Mouse (Mus musculus) layer of hippocampus, adult 9-10 months (tissue): ENCODE results near the gene Igsf21.

ENCODE experiments used
- DNase-seq: peaks from one replicate; pipeline ENCODE4 v3.0.0; 2022; ENCODE audit warnings: low spot score

Gene Igsf21

DNA sequence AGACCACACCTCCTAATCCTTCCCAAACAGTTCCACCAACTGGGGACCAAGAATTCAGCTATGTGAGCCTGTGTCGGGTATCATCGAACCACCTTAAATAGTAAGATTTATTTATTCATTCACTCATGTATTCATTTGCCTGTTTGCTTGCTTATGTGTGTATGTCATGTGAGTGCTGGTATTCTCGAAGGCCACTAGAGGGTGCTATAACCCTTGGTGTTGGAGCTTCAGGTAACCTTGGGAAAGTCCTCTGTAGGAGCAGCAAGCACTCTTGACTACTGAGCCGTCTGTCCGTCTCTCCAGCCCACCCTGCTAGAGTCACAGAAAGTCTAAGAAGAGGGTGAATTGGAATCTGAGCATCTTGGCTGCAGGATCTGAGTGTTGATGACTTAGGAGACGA lies 103.4 kb downstream of the Igsf21 start:
- DNase-seq = no peak

- DNase-seq = no peak
These were observed 106.1 kb downstream of the Igsf21 start for GRCm38 (mm10) chr4:140140485-140140884.

- DNase-seq = no peak
These were observed 107.7 kb downstream of the Igsf21 start for GRCm38 (mm10) chr4:140138846-140139245.

DNA sequence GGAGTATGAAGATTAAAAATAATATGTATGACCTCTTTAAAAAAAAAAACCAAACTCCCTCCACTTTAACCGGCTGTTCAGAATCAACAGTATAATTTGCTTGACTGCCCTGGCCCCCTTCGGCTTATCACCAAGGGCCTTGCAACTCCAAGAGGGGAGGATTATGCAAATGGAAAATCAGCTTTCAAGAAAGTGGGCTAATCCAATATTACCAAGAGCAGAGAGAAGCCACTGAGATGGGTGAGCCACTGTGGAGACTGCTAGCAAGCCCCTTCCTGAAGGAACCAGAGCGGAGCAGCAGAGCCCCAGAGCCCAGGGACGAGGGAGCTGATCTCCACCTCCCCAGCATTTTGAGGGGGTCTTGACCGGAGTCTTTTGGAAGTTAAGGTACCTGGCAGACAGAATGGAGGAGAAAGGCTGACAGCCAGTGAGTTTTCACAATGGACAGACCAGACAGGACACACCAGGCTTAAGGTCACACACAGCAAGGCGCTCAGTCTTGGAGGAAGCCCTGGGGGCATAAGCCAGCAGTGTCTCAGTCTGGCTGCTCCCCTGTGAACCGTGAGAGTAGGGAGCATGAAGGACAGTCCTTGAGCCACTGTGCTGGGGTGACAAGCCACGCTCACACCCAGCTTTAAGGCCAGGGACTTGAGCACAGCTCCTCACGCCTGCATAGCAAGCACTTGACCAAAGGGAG lies 114.8 kb downstream of the Igsf21 start:
- DNase-seq = no peak

GRCm38 (mm10) chr4:140131201-140131600 lies 115.4 kb downstream of the Igsf21 start:
- no peak for DNase-seq

- DNase-seq = no peak
These were observed 116.9 kb downstream of the Igsf21 start for GRCm38 (mm10) chr4:140129553-140130275.

GRCm38 (mm10) chr4:140128116-140128515 lies 118.5 kb downstream of the Igsf21 start:
- no peak for DNase-seq

DNA sequence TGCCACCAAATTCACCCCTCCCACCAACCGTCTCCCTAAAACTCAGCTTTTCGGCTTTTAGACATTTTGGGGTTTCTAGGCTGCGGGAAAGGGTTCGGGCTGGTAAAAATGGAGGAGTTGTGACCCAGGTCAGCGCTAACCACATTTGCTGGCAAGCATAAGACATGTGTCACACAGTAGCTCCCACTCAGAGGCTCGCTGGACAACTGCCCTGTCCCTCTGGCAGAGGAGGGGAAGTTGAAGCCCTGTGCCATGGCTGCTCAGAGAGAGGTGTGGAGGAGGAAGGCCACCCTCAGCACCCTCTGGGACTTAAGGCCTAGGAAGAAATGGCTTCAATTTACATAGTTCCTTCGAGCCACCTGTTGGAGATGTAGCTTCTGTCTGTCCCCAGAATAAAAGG lies 120.8 kb downstream of the Igsf21 start:
- DNase-seq = no peak

DNA sequence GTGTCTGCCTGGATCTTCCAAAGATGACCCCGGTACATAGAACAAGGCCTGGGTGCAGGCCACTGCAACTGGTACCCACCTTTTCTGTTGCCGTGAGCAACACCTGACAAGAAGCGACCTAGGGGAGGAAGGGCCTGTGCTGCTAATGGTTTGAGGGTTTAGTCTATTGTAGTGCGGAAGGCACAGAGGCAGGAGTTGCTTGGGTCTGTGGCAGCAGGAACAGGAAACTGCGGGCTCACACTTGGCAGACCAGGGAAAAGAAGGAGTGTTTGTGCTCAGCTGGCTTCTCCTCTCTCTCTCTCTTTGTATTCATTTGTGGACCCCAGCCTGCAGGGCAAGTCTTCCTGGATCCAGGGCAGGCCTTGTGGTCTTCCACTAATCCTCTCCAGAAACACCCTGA lies 124.0 kb downstream of the Igsf21 start:
- no peak for DNase-seq

- DNase-seq = no peak
These were observed 129.3 kb downstream of the Igsf21 start for GRCm38 (mm10) chr4:140117275-140117691.

- no peak for DNase-seq
These were observed 130.8 kb downstream of the Igsf21 start for GRCm38 (mm10) chr4:140115756-140116155.

DNA sequence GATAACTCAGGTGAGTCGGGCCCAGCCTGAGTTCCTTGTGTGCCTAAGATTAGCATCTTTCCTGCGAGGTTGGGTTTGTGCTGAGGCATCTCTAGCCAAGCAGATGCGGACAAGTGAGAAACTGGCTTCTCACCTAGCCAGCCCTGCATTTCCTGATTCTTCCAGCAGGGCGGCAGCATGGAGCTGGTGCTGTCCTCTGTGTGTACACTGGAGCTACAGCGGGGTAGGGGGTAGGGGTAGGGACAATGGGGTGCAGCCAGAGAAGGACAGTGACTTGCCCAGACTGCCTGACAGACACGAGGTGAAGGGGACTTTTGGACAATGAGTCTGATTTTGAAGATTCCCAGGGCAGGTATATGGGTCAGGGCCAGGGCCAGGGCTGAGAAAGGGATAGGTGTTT lies 131.5 kb downstream of the Igsf21 start:
- DNase-seq = no peak

GRCm38 (mm10) chr4:140113690-140114475 lies 132.7 kb downstream of the Igsf21 start:
- DNase-seq = no peak

DNA sequence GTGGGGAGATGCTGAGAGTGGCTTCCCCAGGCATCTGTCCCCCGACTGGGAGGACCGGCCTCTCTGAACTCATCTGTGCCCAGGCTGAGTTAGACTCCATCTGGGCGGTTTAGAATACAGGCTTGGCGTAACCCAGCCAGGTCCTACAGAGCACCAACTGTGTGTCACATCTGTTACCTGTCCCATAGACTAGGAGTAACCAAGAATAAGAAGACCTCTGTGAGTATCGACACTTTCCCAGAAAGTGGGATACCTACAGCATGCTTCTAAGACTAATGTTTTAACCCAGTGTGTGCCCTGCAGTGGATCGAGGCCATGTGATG lies 137.0 kb downstream of the Igsf21 start:
- DNase-seq = no peak

DNA sequence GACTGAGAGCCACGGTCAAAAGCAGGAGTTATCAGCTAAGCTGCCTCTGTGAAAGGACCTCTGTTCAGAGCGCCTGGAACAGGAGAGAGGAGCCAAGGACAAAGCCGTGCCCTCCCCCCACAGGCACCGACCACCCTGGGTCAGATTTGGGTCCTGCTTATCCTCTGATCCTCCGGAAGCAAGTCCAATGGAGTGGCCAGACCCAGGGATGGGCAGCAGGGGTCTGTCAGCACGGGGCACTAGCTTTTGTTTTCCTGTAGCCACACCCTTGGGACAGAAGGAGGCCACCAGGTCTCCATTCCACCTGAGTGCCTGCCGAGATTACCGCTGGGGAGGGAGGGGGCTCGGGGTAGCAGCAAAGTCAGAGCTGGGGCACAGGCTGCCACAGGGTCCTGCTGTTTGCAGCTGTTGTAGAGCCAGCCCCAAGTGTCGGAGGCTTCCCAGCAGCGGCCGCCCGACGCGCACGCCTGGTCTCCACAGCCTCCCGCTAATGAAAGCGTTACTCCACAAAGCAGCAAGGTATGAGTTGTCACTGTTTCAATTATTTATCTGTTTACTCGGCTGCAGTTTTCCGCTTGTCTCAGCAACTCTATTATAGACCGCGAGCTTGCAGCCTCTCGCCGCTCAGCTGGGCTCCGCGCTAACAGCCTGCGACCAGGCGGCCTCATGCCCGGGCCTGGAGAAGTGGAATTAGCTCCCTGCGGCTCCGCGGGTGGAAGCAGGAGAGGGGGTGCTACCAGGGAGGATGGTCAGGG lies 137.5 kb downstream of the Igsf21 start:
- DNase-seq = no peak

DNA sequence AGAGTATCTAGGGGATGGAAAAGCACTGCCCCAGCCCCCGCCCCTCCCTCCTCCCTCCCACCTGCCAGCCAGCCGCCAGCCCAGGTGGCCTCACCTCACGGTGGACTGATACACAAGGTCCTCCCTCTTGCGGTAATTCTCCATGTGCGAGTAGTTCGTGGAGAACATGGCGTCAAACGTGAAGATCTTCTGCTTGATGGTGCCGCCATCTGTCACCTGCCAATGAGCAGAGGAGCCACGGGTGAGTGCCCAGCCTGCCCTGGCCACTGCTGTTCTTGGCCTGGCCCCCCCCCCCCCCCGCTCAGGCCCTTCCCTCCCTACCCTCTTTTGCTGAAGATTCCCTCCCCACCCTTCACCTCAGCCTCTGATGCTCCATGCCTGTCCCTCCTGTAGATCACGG lies 139.4 kb downstream of the Igsf21 start:
- DNase-seq = no peak

- DNase-seq = no peak
These were observed 141.8 kb downstream of the Igsf21 start for GRCm38 (mm10) chr4:140104795-140105194.

GRCm38 (mm10) chr4:140103341-140104027 lies 143.1 kb downstream of the Igsf21 start:
- DNase-seq = no peak

GRCm38 (mm10) chr4:140102581-140103200 lies 143.9 kb downstream of the Igsf21 start:
- DNase-seq = no peak

DNA sequence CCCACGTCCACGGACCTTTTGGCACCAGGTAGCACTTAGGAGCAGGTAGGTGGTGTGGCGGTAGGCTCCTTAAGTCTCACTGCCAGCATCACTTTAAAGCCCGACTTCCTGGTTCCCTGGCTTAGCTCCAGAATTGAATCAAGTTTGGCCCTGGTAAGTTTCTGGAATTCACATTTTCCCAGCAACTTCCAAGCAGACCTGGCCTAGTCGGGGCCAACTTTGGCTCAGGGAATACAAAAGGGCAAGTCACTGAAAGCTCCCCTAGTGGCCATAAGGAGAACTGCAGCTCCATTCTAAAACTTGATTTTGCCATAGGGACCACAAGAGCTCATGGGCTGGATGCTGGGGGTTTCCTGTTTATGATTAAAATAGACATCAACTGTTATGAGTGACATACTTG lies 145.5 kb downstream of the Igsf21 start:
- DNase-seq = no peak

GRCm38 (mm10) chr4:140100141-140100540 lies 146.4 kb downstream of the Igsf21 start:
- no peak for DNase-seq
